Comparison of ENCODE assay signal across 1 mouse cellular context in genomic region chr11:46273969-46274368, GRCm38 (mm10).
TF ChIP-seq lines count a peak whose summit lies in the region.

No protein-coding gene starts in this region.

TF ChIP-seq in MEL, 35 proteins besides CTCF, POLR2A, EP300 and RAD21 (continued from another document):
- TF ChIP-seq UBTF (IDR thresholded peaks at IDR 0.05; ENCODE audit: borderline replicate concordance, insufficient read depth, low read depth, low read length), result no peak
